Comparison of ENCODE assay signal across 22 mouse cellular contexts in genomic region chr3:34234391-34234790, GRCm38 (mm10).
DNase-seq lines count a peak whose midpoint lies in the region; ATAC-seq and TF ChIP-seq lines count a peak whose summit lies in the region.
"Had no signal": no experiment of that assay in that cellular context is flagged by ENCODE, and none has a peak within 500 bp of the region (broad histone marks: within the 10 kb centered on the region; RNA-seq: fewer than 3 reads in every experiment).

No protein-coding gene starts in this region.

- H3K27ac ChIP-seq in midbrain, embryonic 11.5 days (ENCODE audit: low read depth, low read length) = no peak overlapping the region
- H3K27ac ChIP-seq in midbrain, postnatal 0 days (ENCODE audit: low read depth, low read length) = no peak overlapping the region
- H3K27ac ChIP-seq in midbrain, embryonic 14.5 days (replicated peaks; ENCODE audit: low read depth, low read length) = no peak overlapping the region
- H3K27ac ChIP-seq: embryonic facial prominence, embryonic 13.5 days; hindbrain, embryonic 12.5 days had no signal

- no peak for TF ChIP-seq CTCF in midbrain, postnatal 0 days (IDR thresholded peaks at IDR 0.05)

- no peak for ATAC-seq in midbrain, embryonic 11.5 days (ENCODE audit: low FRiP score)
- no peak for ATAC-seq in midbrain, postnatal 0 days (ENCODE audit: low FRiP score)
- no peak for ATAC-seq in midbrain, embryonic 14.5 days (ENCODE audit: low FRiP score, low TSS enrichment)
- ATAC-seq: activated CD4-positive, CD25-positive, alpha-beta regulatory T cell, adult 4 months; CD4-positive, CD25-positive, alpha-beta regulatory T cell, adult 4 months; forebrain, embryonic 14.5 days; hindbrain, embryonic 16.5 days; inflammation-experienced regulatory T-cells, adult 6 months; intestine, postnatal 0 days had no signal

- H3K9ac ChIP-seq in midbrain, embryonic 11.5 days (ENCODE audit: low read length) = no peak overlapping the region
- H3K9ac ChIP-seq in midbrain, postnatal 0 days (replicated peaks; ENCODE audit: low read length, poor library complexity, severe bottlenecking) = no peak overlapping the region
- no peak overlapping the region for H3K9ac ChIP-seq in midbrain, embryonic 14.5 days (replicated peaks; ENCODE audit: low read length)
- H3K9ac ChIP-seq: embryonic facial prominence, embryonic 13.5 days; heart, embryonic 12.5 days; hindbrain, embryonic 12.5 days had no signal

- 34% methylated on average over 8 of the region's 8 CpGs for whole genome bisulfite sequencing in midbrain, embryonic 11.5 days
- 35% methylated on average over 8 of the region's 8 CpGs for WGBS in midbrain, postnatal 0 days
- 22% methylated on average over 8 of the region's 8 CpGs for WGBS in midbrain, embryonic 14.5 days

- H3K36me3 ChIP-seq in midbrain, embryonic 11.5 days (ENCODE audit: control insufficient read depth, insufficient read depth, low read length) = no peaks in the 10 kb centered on the region
- no peaks in the 10 kb centered on the region for H3K36me3 ChIP-seq in midbrain, postnatal 0 days (ENCODE audit: insufficient read depth, low read length)
- no peaks in the 10 kb centered on the region for H3K36me3 ChIP-seq in midbrain, embryonic 14.5 days (ENCODE audit: control insufficient read depth, insufficient read depth, low read length)
- H3K36me3 ChIP-seq: embryonic facial prominence, embryonic 13.5 days; heart, embryonic 12.5 days; hindbrain, embryonic 12.5 days had no signal

- H3K9me3 ChIP-seq in midbrain, embryonic 11.5 days (ENCODE audit: control insufficient read depth, low read length) = no peaks in the 10 kb centered on the region
- H3K9me3 ChIP-seq in midbrain, postnatal 0 days (ENCODE audit: low read length) = no peaks in the 10 kb centered on the region
- H3K9me3 ChIP-seq in midbrain, embryonic 14.5 days (ENCODE audit: control insufficient read depth, low read length) = no peaks in the 10 kb centered on the region
- H3K9me3 ChIP-seq: embryonic facial prominence, embryonic 13.5 days; heart, embryonic 12.5 days; hindbrain, embryonic 12.5 days had no signal

- peak; percentile 20 for DNase-seq in embryo, embryonic 10.5 days (ENCODE audit: low spot score)
- DNase-seq in embryo, embryonic 11 days = no peak
- peak; percentile 85 for DNase-seq in midbrain, embryonic 11.5 days (ENCODE audit: low spot score, missing footprints)
- no peak for DNase-seq in midbrain, postnatal 0 days (ENCODE audit: low spot score)
- DNase-seq in ZHBTc4 (ENCODE audit: low read depth, low spot score) = peak; percentile 71
- DNase-seq in midbrain, embryonic 14.5 days = peak; percentile 15
- DNase-seq in cerebellum, adult 9-11 months = no peak
- DNase-seq in spleen, postnatal 14 days (ENCODE audit: low spot score in 2 of 2) = no peak
- DNase-seq: adrenal gland, postnatal 25 days; B cell, adult 2 months; cerebellum, adult 2 months; cerebellum, postnatal 14 days; gastrocnemius, postnatal 10 days had no signal

- no peak overlapping the region for H3K4me3 ChIP-seq in midbrain, embryonic 11.5 days (ENCODE audit: low read depth, low read length)
- no peak overlapping the region for H3K4me3 ChIP-seq in midbrain, postnatal 0 days (ENCODE audit: low read depth, low read length)
- no peak overlapping the region for H3K4me3 ChIP-seq in midbrain, embryonic 14.5 days (replicated peaks; ENCODE audit: low read depth, low read length)
- H3K4me3 ChIP-seq: embryonic facial prominence, embryonic 13.5 days; heart, embryonic 12.5 days; hindbrain, embryonic 12.5 days had no signal

- peaks cover 13% of the 10 kb centered on the region for H3K4me1 ChIP-seq in midbrain, embryonic 11.5 days (ENCODE audit: control insufficient read depth, insufficient read depth, low read length)
- H3K4me1 ChIP-seq in midbrain, postnatal 0 days (ENCODE audit: insufficient read depth, low read length) = no peaks in the 10 kb centered on the region
- H3K4me1 ChIP-seq in midbrain, embryonic 14.5 days (ENCODE audit: control insufficient read depth, insufficient read depth, low read length) = peaks cover 9% of the 10 kb centered on the region; the same call in 1 of the 2 replicates
- H3K4me1 ChIP-seq: embryonic facial prominence, embryonic 13.5 days; heart, embryonic 12.5 days; hindbrain, embryonic 12.5 days had no signal

- no peak overlapping the region for H3K4me2 ChIP-seq in midbrain, embryonic 11.5 days
- H3K4me2 ChIP-seq in midbrain, postnatal 0 days (ENCODE audit: low read depth, low read length, poor library complexity, severe bottlenecking) = no peak overlapping the region
- no peak overlapping the region for H3K4me2 ChIP-seq in midbrain, embryonic 14.5 days (ENCODE audit: low read length)
- H3K4me2 ChIP-seq: embryonic facial prominence, embryonic 13.5 days; heart, embryonic 12.5 days; hindbrain, embryonic 12.5 days had no signal

- H3K27me3 ChIP-seq in midbrain, embryonic 11.5 days (ENCODE audit: control insufficient read depth, insufficient read depth, low read length) = no peaks in the 10 kb centered on the region
- no peaks in the 10 kb centered on the region for H3K27me3 ChIP-seq in midbrain, postnatal 0 days (ENCODE audit: insufficient read depth, low read length)
- peaks cover 11% of the 10 kb centered on the region; the same call in 1 of the 2 replicates for H3K27me3 ChIP-seq in midbrain, embryonic 14.5 days (ENCODE audit: control insufficient read depth, insufficient read depth, low read length)

Comparison
In these comparisons a context has a peak if more than half of its experiments do, and no peak if none do; other contexts are left out.
1. DNase-seq: peak in embryo, embryonic 10.5 days (single experiment), midbrain, embryonic 11.5 days (single experiment), ZHBTc4 (single experiment) and midbrain, embryonic 14.5 days (single experiment); none in embryo, embryonic 11 days (single experiment), midbrain, postnatal 0 days (single experiment), cerebellum, adult 9-11 months (single experiment) and spleen, postnatal 14 days (0 of 2).